Mouse (Mus musculus) mature B cell (primary cell): ENCODE results near the gene Lrrc8c.

Experiments used
- in situ Hi-C: fragments of 300-500 bp; cut with MboI; formaldehyde crosslinking; loops from 2 replicates; pipeline ENCODE4 v1.14.3; 2019

The Lrrc8c gene

DNA sequence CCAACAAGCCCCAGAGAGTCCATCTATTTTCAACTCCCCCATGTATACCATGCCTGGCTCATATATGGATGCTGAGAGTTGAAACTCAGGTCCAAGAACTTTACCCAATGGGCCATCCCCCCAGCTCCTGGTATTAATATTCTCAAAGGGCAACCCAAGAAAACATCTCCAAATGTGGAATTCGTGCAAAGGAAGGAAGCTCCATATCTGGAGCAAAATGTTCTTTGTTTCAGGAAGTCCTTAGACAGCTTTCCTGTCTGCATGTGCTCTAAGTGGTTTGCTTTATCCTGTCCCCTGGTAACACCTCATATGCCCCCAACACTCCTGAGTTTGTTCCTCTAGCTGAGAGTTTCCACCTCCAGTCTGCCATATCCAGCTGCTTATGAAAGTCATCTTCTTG lies 32.6 kb downstream of the Lrrc8c start:
- in situ Hi-C loops, result no loop called here

DNA sequence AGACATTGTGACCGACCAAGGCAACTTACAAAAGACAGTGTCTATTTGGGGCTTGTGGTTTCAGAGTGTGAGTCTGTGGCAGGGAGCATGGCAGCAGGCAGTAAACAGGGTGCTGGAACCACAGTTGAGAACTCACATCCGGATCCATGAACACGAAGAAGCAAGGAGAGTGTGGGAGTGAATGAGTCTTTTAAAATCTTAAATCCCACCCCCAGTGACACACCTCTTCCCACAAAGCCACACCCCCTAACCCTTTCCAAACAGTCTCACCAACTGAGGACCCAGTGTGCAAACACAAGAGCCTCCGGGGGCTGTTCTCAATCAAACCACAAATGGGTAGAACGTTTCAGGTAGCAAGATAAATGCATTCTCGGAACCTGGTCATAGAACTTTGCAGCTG lies 37.1 kb downstream of the Lrrc8c start:
- in situ Hi-C loops, result no loop called here

- in situ Hi-C loops, result no loop called here
These were observed 38.2 kb downstream of the Lrrc8c start for GRCm38 (mm10) chr5:105557346-105557745.

DNA sequence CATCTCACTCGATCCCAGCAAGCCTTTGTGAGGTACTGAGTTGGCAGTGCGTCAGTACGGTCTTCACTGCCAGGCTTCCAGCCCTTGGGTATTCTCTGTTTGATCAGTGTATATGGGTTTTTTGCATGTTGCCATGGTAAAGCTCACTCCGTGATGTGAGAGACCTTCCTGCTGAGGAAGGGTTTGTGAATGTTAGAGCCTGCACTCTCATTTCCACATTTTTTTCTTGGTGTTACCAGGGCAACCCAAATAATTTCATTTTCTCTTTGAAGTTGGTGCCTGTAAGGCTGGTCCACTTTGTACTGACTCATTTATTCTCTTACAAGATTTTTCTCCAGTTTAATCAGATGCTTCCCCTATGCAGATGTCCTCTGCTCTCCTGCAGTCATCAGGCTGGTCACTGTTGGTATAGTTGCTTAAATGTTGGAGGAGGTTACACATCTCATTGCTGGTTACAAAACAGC lies 38.6 kb downstream of the Lrrc8c start:
- in situ Hi-C loops, result no loop called here

DNA sequence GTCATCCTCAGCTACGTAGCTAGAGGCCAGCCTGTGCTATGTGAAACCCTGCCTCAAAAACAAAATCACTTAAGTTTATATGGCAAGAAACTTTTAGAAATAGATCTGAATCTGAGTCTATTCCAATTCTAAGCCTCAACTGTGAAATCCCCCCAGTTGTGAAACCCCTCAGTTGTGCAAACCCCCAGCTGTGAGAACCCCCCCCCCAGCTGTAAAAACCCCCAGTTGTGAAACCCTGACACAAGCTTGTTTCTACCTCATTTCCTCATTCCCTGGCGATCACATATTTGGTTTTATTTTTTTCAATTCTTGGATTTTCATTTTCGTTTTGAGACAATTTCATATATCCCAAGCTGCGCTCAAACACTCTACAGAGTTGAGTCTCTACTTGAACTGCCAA lies 39.3 kb downstream of the Lrrc8c start:
- in situ Hi-C loops, result no loop called here

DNA sequence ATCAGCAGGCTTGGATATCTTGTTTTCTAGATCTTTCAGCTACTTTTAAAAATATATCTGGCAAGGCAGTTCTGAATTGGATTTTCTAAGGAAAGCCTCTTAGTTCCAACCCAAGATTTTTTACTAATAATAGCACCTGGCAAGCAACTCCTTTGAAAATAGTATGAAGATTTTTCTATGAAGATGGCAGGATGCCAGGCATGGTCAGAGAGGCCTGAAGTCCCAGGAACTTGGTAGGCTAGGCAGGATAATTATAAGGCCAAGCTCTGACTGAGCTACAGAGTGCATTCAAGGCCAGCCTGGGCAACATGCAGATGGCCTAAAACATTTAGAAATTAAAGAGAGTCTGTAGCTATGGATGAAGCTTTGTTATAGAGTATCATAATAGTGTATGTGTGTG lies 42.7 kb downstream of the Lrrc8c start:
- in situ Hi-C loops, result no loop called here

DNA sequence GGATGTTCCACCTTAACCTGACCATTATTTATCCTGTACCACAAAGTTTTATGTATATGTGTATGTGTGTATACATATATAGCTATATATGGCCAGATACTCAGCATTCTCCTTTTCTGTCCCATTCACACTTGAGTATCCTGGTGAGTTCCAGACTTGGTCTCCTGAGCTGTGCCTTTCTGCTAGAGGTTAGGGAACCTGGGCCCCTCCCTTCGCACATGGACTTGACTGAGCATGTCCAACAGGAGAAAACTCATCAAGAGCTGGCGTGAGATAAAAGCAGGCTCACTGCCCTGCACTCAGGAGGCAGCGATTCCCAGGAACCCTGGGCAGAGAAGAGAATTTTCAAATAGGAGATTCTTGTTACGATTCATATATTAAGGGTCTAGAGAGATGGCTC lies 45.6 kb downstream of the Lrrc8c start:
- in situ Hi-C loops, result no loop called here

GRCm38 (mm10) chr5:105565824-105566223 lies 46.6 kb downstream of the Lrrc8c start:
- in situ Hi-C loops, result no loop called here

DNA sequence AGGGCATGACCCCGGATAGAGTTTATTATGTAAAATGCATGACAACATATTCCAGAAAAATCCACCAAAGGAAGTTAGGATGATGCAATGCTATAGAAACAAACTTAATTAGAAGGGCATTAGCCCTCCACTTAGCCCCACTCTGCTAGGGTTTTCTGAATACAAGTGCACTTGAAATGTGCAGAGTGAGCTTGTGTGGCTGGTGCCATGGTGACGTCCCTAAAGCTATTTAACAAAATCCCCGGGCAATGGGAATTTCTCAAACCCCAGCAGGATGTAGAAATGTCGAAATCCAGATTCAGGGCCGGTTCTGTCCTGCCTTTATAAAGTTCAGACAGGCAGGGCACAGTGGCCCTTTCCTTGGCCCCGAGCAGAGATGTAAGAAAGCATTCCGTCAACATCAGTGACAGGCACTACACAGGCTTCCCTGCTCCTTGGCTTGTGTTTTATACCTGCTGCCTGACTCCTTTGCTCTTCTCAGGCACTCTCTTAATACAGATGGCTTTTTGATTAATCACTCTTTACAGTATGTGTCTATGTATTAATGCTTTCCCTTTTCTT lies 47.7 kb downstream of the Lrrc8c start:
- in situ Hi-C loops, result no loop called here

DNA sequence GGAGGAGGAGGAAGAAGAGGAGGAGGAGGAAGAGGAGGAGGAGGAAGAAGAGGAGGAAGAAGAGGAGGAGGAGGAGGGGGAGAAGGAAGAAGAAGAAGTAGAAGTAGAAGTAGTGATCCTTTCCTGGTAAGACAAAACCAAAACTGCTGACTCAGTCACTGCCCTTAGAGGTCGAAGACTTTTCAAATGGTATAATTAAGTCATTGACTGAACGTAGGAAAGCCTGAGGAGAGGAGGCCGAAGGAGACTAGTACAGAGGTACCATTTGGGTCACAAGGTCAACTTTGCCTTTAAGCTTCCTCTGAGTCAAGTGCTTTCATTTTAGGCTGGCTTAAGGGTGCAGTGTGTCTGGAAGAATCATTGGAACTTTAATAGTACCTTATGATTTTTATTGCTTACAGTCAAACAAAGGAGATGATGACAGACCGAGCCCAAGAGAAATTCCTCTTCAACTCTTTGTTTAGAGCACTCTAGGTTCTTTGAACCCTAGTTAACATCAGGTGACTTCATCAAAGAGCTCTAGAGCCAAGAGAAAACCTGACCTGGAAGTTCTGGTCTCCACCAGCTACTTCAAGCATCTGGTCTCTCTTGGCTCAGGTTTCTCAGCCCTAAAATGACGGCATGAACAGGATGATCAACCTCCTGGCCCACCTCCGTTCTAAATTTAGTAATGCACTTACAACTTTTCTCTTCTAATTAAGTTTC lies 49.0 kb downstream of the Lrrc8c start:
- in situ Hi-C loops, result no loop called here

DNA sequence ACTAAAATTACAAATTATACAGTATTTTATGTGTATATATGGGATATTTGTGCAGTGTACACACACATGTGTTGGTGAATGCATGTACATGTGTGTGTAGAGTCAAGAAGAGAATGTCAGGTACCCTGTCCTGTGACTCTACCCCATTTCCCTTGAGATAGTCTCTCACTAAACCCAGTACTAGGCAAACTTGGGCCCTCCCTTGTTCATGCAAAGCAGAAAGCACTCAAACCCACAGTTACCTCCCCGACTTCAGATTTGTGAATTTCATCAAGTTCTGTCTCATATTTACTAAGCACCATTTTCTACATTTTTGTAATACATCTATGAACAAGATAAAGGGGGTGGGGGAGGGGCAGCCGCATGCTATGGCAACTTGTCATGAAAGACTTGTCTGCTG lies 50.0 kb downstream of the Lrrc8c start:
- in situ Hi-C loops, result no loop called here

- in situ Hi-C loops, result no loop called here
These were observed 53.0 kb downstream of the Lrrc8c start for GRCm38 (mm10) chr5:105572160-105572692.

DNA sequence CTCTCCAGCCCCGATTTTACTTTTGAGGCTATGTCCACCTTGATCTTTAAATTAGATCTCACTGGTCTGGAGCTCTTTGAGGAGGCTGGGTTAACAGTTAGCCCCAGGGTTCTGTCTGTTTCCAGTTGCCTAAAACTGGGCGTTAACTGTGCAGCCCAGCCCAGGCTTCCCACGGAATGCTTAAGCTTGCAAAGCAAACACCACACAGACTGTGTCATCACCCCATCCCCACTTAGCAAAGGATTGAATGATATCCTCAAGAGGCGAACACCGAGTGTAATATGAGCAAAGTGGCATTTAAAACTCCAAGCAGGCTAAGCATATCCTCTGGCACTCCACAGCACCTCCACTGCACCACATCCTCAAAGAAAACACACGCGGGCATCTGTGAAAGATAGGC lies 53.7 kb downstream of the Lrrc8c start:
- in situ Hi-C loops, result no loop called here

GRCm38 (mm10) chr5:105574835-105575234 lies 55.6 kb downstream of the Lrrc8c start:
- in situ Hi-C loops, result no loop called here

DNA sequence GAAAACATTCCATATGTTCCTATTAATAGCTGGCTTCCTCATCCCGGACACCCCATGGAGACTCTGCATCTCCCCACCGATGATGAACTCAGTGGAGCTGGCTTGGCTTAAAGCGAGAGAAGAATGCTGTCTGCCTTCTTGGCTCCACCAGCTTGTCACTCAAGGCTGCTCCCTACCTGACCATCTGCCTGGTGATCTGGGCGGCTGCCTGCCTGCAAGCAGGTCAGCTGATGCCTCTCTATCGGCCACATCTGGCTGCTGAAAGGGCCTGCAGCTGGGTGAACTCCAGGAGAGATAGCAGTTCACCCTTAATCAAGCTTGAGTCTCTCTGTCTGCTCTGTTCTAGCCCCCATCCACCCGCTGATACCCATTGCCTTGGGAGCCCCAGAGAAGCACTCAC lies 56.7 kb downstream of the Lrrc8c start:
- in situ Hi-C loops, result no loop called here

GRCm38 (mm10) chr5:105580909-105581308 lies 61.7 kb downstream of the Lrrc8c start:
- in situ Hi-C loops, result no loop called here

- in situ Hi-C loops, result no loop called here
These were observed 66.7 kb downstream of the Lrrc8c start for GRCm38 (mm10) chr5:105585929-105586328.

DNA sequence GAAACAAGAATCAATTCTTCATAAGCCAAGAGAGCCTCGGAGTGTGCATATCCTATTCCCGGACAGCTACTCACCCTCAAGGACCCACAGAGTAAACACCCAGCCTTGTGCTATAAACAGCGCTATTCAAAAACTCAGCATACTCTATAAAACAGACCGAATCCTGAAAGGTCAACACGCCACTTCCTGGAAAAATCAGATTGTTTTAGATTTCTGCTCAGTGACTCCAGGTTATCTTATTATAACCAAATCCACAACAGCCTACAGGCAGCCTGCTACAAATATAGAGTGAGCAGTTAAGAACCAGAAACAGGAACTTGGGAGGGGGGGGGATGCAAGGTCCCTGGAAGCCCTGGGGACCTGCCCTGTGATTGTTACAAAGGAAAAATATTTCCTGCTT lies 67.5 kb downstream of the Lrrc8c start:
- in situ Hi-C loops, result no loop called here

DNA sequence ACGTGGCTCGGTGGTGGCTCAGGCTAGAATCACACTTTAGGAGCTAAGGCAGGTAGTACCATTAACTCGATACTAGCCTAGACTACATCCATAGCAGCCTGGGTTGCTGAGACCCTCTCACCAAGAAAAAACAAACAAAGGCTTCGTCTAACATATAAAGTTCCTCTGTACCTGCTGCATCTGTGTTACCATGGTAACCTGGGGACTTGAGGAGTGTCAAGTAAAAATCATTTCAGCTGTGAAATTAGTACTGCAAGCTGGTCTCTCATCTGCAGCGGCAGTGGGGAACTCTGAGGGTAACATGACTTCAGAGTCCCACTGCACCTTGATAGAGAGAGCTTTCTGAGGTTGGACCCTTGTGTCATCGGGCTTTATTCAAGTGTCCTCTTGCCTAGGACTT lies 68.3 kb downstream of the Lrrc8c start:
- in situ Hi-C loops, result no loop called here

DNA sequence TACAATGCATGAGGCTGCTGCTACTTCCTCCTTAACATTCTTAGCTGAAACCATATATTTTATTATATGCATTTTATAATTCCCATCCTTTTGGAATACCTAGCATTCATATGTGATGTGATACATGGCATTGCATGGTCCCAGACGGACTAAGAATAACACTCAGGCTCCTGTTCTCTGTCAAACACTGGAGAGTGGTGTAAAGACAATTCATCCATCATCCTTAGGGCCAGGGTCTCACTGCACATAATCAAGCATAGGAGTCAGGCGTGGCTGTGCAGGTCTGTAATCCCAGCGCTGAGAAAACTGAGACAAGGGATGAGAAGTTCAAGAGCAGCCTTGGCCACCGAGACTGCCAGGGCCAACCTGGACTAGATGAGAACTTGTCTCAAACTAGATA lies 69.5 kb downstream of the Lrrc8c start:
- in situ Hi-C loops, result no loop called here

DNA sequence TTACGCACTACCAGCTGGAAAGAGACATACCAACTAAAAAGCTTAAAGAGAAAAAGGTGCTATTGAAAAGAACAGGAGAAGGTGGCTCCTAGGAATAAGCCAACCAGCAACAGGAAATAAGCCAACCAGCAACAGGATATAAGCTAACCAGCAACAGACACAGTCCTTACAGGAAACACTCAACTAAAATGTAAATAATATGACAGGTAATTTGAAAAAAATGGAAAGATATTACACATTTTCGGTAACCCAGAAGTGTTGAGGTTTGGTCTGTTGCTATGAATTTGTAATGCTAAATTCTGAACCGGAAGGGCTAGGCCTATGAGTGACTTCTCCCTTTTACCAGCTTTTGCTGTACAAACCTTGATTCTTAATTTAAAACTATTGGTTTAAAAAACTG lies 69.9 kb downstream of the Lrrc8c start:
- in situ Hi-C loops, result no loop called here

GRCm38 (mm10) chr5:105592396-105592795 lies 73.2 kb downstream of the Lrrc8c start:
- in situ Hi-C loops, result no loop called here

DNA sequence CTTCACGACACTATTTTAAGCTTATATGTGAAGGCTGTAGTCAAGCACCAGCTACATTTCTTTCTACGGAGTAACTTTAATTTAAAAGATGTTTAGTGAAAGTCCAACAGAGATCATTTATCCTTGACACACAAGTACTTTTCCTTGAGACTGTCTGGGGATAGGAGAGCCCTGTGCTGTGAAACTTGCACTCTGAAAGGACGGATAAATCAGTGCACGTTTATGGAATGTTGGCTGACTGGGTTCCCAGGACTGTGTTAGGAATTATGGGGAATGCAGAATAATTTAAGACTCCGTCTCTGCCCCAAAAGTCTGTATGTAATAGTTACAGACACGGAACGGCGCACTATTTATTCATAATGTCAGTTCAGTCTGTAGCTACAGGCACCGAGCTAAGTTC lies 74.4 kb downstream of the Lrrc8c start:
- in situ Hi-C loops, result no loop called here

GRCm38 (mm10) chr5:105598866-105599265 lies 79.7 kb downstream of the Lrrc8c start:
- in situ Hi-C loops, result no loop called here
